Mouse (Mus musculus): Measurements from ENCODE around the gene Gse1. TPM values are rescaled to one million over a fixed set of nuclear protein-coding genes. Genes with fewer than 3 reads are reported as not detected.

The Gse1 gene
- total RNA-seq, 1 experiment = 21.4 TPM

- TF ChIP-seq ZC3H11A (IDR thresholded peaks at IDR 0.05; ENCODE audit: borderline replicate concordance, low read depth, low read length) (no peak), ZNF384 (IDR thresholded peaks at IDR 0.05; ENCODE audit: low read depth, low read length) (no peak)
- H3K9me3 ChIP-seq (ENCODE audit: control insufficient read depth, insufficient read depth, low read depth, low read length) = no peaks in the 10 kb centered on the region
- no peaks in the 10 kb centered on the region for H3K36me3 ChIP-seq (ENCODE audit: control insufficient read depth, insufficient read depth, low read length, poor library complexity, severe bottlenecking)
- peaks cover 37 to 75% of the 10 kb centered on the region in 2 experiments for H3K4me1 ChIP-seq (ENCODE audit: control insufficient read depth in 2 of 2, insufficient read depth in 2 of 2, low read length in 2 of 2, poor library complexity in 1 of 2)
- no peak overlapping the region for H3K27ac ChIP-seq (ENCODE audit: insufficient read depth, low read depth, low read length, poor library complexity, severe bottlenecking)
- no peak for DNase-seq (ENCODE audit: low read depth, low spot score)
- in situ Hi-C loops (cut with MboI; ENCODE audit: low sequenced_read_pairs in 2 of 2, unreplicated experiment in 2 of 2) = no loop called here
- no peak overlapping the region for H3K4me3 ChIP-seq (ENCODE audit: insufficient read depth in 1 of 2, low read depth in 1 of 2, low read length in 2 of 2, poor library complexity in 1 of 2, severe bottlenecking in 1 of 2)
- H3K9ac ChIP-seq (ENCODE audit: insufficient read depth, low read depth, low read length, poor library complexity, severe bottlenecking) = no peak overlapping the region
Measured at GRCm38 (mm10) chr8:120516182-120516755, 288.0 kb downstream of the Gse1 start.

DNA sequence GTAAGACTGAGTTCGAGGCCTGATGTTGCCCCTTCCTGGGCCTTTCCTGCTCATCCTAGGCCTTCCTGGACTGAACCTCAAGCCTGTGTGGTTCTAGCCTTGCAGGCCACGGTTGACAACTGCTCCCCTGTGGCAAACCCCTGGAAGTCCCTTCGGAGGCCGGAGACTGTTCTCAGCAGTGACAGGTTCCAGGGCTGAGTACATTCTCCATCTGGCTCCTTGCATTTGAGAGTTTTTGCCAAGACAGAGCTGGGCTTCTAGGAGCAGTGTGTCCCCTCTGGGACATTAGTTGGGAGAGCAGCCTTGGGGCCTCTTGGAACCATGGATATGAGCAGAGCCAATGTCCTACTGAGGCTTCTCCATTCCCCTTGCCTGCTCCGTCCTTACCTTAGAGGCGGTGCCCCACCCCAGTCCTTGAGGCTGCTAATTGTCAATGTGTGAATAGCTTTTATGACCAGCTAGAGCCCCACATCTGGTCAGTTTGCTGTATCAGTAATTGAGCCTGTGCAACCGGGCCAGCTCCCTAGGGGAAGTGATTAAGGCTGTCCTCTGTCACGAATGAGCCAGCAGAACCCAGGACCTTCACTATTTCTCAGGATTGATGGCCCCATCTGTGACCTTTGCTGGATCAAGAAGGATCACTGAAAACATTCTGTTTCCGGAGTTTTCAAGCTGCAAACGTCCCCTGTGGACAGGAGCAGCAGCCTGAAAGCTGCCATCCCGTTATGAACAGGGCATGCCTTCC is 289.6 kb downstream of the Gse1 start:
- H3K36me3 ChIP-seq (ENCODE audit: control insufficient read depth, insufficient read depth, low read length, poor library complexity, severe bottlenecking) = no peaks in the 10 kb centered on the region
- peaks cover 34 to 66% of the 10 kb centered on the region in 2 experiments for H3K4me1 ChIP-seq (ENCODE audit: control insufficient read depth in 2 of 2, insufficient read depth in 2 of 2, low read length in 2 of 2, poor library complexity in 1 of 2)
- H3K27ac ChIP-seq (ENCODE audit: insufficient read depth, low read depth, low read length, poor library complexity, severe bottlenecking) = no peak overlapping the region
- no peaks in the 10 kb centered on the region for H3K9me3 ChIP-seq (ENCODE audit: control insufficient read depth, insufficient read depth, low read depth, low read length)
- no peak for TF ChIP-seq ZC3H11A (IDR thresholded peaks at IDR 0.05; ENCODE audit: borderline replicate concordance, low read depth, low read length)
- no peak overlapping the region for H3K4me3 ChIP-seq (ENCODE audit: insufficient read depth in 1 of 2, low read depth in 1 of 2, low read length in 2 of 2, poor library complexity in 1 of 2, severe bottlenecking in 1 of 2)
- H3K9ac ChIP-seq (ENCODE audit: insufficient read depth, low read depth, low read length, poor library complexity, severe bottlenecking) = no peak overlapping the region
- in situ Hi-C loops (cut with MboI; ENCODE audit: low sequenced_read_pairs in 2 of 2, unreplicated experiment in 2 of 2) = no loop called here
- no peak for DNase-seq (ENCODE audit: low read depth, low spot score)

- Histone ChIP-seq H3K27ac (ENCODE audit: insufficient read depth, low read depth, low read length, poor library complexity, severe bottlenecking) (no peak overlapping the region), H3K9me3 (ENCODE audit: control insufficient read depth, insufficient read depth, low read depth, low read length) (no peaks in the 10 kb centered on the region), H3K9ac (ENCODE audit: insufficient read depth, low read depth, low read length, poor library complexity, severe bottlenecking) (no peak overlapping the region), H3K36me3 (ENCODE audit: control insufficient read depth, insufficient read depth, low read length, poor library complexity, severe bottlenecking) (no peaks in the 10 kb centered on the region), H3K4me3 (ENCODE audit: insufficient read depth in 1 of 2, low read depth in 1 of 2, low read length in 2 of 2, poor library complexity in 1 of 2, severe bottlenecking in 1 of 2) (no peak overlapping the region), H3K4me1 (ENCODE audit: control insufficient read depth in 2 of 2, insufficient read depth in 2 of 2, low read length in 2 of 2, poor library complexity in 1 of 2) (peaks cover 30 to 57% of the 10 kb centered on the region in 2 experiments)
- in situ Hi-C loops (cut with MboI; ENCODE audit: low sequenced_read_pairs in 2 of 2, unreplicated experiment in 2 of 2) = no loop called here
- TF ChIP-seq ZNF384 (IDR thresholded peaks at IDR 0.05; ENCODE audit: low read depth, low read length) (no peak), MAFK (IDR thresholded peaks at IDR 0.05; ENCODE audit: insufficient read depth, low read depth, low read length) (no peak), HCFC1 (IDR thresholded peaks at IDR 0.05; ENCODE audit: borderline replicate concordance, insufficient read depth, low read length) (no peak), ZC3H11A (IDR thresholded peaks at IDR 0.05; ENCODE audit: borderline replicate concordance, low read depth, low read length) (no peak), CHD2 (IDR thresholded peaks at IDR 0.05; ENCODE audit: low read depth, low read length) (no peak)
- DNase-seq (ENCODE audit: low read depth, low spot score) = peak; percentile 100
Measured at GRCm38 (mm10) chr8:120518736-120519534, 290.7 kb downstream of the Gse1 start.

DNA sequence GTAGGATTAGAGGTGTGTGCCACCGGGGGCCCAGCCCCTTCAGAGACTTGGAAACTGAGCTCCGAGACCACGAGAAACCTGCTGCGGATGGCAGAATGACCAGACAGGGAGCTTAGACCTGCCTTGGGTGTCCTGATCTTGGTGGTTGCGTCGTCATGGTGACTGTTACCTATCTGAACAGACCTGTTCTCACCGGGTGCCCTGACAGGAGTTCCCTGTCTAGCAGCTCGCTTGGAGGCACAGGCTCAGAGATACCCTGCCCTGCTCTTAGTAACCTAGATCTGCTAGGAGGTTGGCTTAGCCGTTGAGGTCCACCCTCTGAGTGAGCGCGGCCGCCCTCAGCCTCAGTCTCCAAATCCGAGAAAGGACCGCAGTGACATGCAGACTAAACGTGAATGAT is 292.0 kb downstream of the Gse1 start:
- Histone ChIP-seq H3K4me1 (ENCODE audit: control insufficient read depth in 2 of 2, insufficient read depth in 2 of 2, low read length in 2 of 2, poor library complexity in 1 of 2) (peaks cover 30 to 55% of the 10 kb centered on the region in 2 experiments), H3K36me3 (ENCODE audit: control insufficient read depth, insufficient read depth, low read length, poor library complexity, severe bottlenecking) (no peaks in the 10 kb centered on the region), H3K9me3 (ENCODE audit: control insufficient read depth, insufficient read depth, low read depth, low read length) (no peaks in the 10 kb centered on the region), H3K4me3 (ENCODE audit: insufficient read depth in 1 of 2, low read depth in 1 of 2, low read length in 2 of 2, poor library complexity in 1 of 2, severe bottlenecking in 1 of 2) (no peak overlapping the region), H3K9ac (ENCODE audit: insufficient read depth, low read depth, low read length, poor library complexity, severe bottlenecking) (peak overlapping the region; percentile 36; the same call in 1 of the 2 replicates), H3K27ac (ENCODE audit: insufficient read depth, low read depth, low read length, poor library complexity, severe bottlenecking) (no peak overlapping the region)
- in situ Hi-C loops (cut with MboI; ENCODE audit: low sequenced_read_pairs in 2 of 2, unreplicated experiment in 2 of 2) = loop anchor here in 1 of 2 experiments (10.0 kb wide), 1 partner anchor 115 kb away; no protein-coding TSS in a partner anchor
- DNase-seq (ENCODE audit: low read depth, low spot score) = no peak
- TF ChIP-seq MAFK (IDR thresholded peaks at IDR 0.05; ENCODE audit: insufficient read depth, low read depth, low read length) = no peak
- TF ChIP-seq ZNF384 (IDR thresholded peaks at IDR 0.05; ENCODE audit: low read depth, low read length) = no peak
- TF ChIP-seq ZC3H11A (IDR thresholded peaks at IDR 0.05; ENCODE audit: borderline replicate concordance, low read depth, low read length) = no peak
- TF ChIP-seq CHD2 (IDR thresholded peaks at IDR 0.05; ENCODE audit: low read depth, low read length) = no peak
- no peak for TF ChIP-seq HCFC1 (IDR thresholded peaks at IDR 0.05; ENCODE audit: borderline replicate concordance, insufficient read depth, low read length)
